Mouse (Mus musculus): ENCODE measurements at regions not wholly inside any gene's neighbourhood (a gene's known extent, or its start where the extent isn't known, plus 50 kb on each side); places are given as distances from the start of the nearest gene placed in this dataset.

- Histone ChIP-seq H3K36me3 (ENCODE audit: control insufficient read depth, insufficient read depth, low read length) (no peaks in the 10 kb centered on the region), H3K9ac (replicated peaks; ENCODE audit: low read depth, low read length) (no peak overlapping the region), H3K4me2 (ENCODE audit: low read depth, low read length) (no peak overlapping the region), H3K9me3 (ENCODE audit: control insufficient read depth, low read length) (no peaks in the 10 kb centered on the region), H3K27ac (ENCODE audit: low read depth, low read length) (no peak overlapping the region), H3K4me1 (ENCODE audit: control insufficient read depth, insufficient read depth, low read length) (no peaks in the 10 kb centered on the region), H3K4me3 (ENCODE audit: low read depth, low read length) (no peak overlapping the region), H3K27me3 (ENCODE audit: control insufficient read depth, insufficient read depth, low read length) (no peaks in the 10 kb centered on the region)
- ATAC-seq (ENCODE audit: low read depth): no peak
- 90% methylated on average over 6 of the region's 6 CpGs for WGBS
Observed at GRCm38 (mm10) chr6:17157270-17157669, 92.3 kb downstream of the Tes start.

- Histone ChIP-seq H3K36me3 (ENCODE audit: control insufficient read depth, insufficient read depth, low read length) (no peaks in the 10 kb centered on the region), H3K4me1 (ENCODE audit: control insufficient read depth, insufficient read depth, low read length) (no peaks in the 10 kb centered on the region; the same call in 1 of the 2 replicates), H3K4me2 (ENCODE audit: low read depth, low read length) (peak overlapping the region; percentile 26; the same call in 1 of the 2 replicates), H3K4me3 (ENCODE audit: low read depth, low read length) (no peak overlapping the region), H3K27ac (ENCODE audit: low read depth, low read length) (no peak overlapping the region; the same call in 1 of the 2 replicates), H3K27me3 (ENCODE audit: control insufficient read depth, insufficient read depth, low read length) (no peaks in the 10 kb centered on the region), H3K9ac (replicated peaks; ENCODE audit: low read depth, low read length) (0 out of 2 replicates have a peak overlapping the region, but pooled peaks have one; percentile 11), H3K9me3 (ENCODE audit: control insufficient read depth, low read length) (no peaks in the 10 kb centered on the region)
- WGBS: 48% methylated on average over 18 of the region's 18 CpGs
- ATAC-seq (ENCODE audit: low read depth): peak; percentile 52; the same call in 1 of the 2 replicates
Observed at GRCm38 (mm10) chr6:17169971-17170781, 105.2 kb downstream of the Tes start.

GRCm38 (mm10) chr6:17170782-17171272, 105.9 kb downstream of the Tes start:
- H3K9me3 ChIP-seq (ENCODE audit: control insufficient read depth, low read length): no peaks in the 10 kb centered on the region
- H3K36me3 ChIP-seq (ENCODE audit: control insufficient read depth, insufficient read depth, low read length): no peaks in the 10 kb centered on the region
- H3K4me1 ChIP-seq (ENCODE audit: control insufficient read depth, insufficient read depth, low read length): no peaks in the 10 kb centered on the region; the same call in 1 of the 2 replicates
- 0 out of 2 replicates have a peak, but pooled peaks have one; percentile 9 for ATAC-seq (ENCODE audit: low read depth)
- H3K9ac ChIP-seq (replicated peaks; ENCODE audit: low read depth, low read length): 0 out of 2 replicates have a peak overlapping the region, but pooled peaks have one; percentile 11
- no peaks in the 10 kb centered on the region for H3K27me3 ChIP-seq (ENCODE audit: control insufficient read depth, insufficient read depth, low read length)
- peak overlapping the region; percentile 29; the same call in 1 of the 2 replicates for H3K27ac ChIP-seq (ENCODE audit: low read depth, low read length)
- H3K4me2 ChIP-seq (ENCODE audit: low read depth, low read length): peak overlapping the region; percentile 26; the same call in 1 of the 2 replicates
- H3K4me3 ChIP-seq (ENCODE audit: low read depth, low read length): no peak overlapping the region
- WGBS: 42% methylated on average over 7 of the region's 7 CpGs

GRCm38 (mm10) chr6:17171273-17172011, 106.5 kb downstream of the Tes start:
- no peaks in the 10 kb centered on the region; the same call in 1 of the 2 replicates for H3K4me1 ChIP-seq (ENCODE audit: control insufficient read depth, insufficient read depth, low read length)
- no peaks in the 10 kb centered on the region for H3K27me3 ChIP-seq (ENCODE audit: control insufficient read depth, insufficient read depth, low read length)
- WGBS: 15% methylated on average over 17 of the region's 17 CpGs
- H3K36me3 ChIP-seq (ENCODE audit: control insufficient read depth, insufficient read depth, low read length): no peaks in the 10 kb centered on the region
- H3K27ac ChIP-seq (ENCODE audit: low read depth, low read length): peak overlapping the region; percentile 29; the same call in 1 of the 2 replicates
- peak; percentile 82 for ATAC-seq (ENCODE audit: low read depth)
- peak overlapping the region; percentile 11; the same call in 1 of the 2 replicates for H3K4me2 ChIP-seq (ENCODE audit: low read depth, low read length)
- H3K9me3 ChIP-seq (ENCODE audit: control insufficient read depth, low read length): no peaks in the 10 kb centered on the region
- no peak overlapping the region for H3K9ac ChIP-seq (replicated peaks; ENCODE audit: low read depth, low read length)
- H3K4me3 ChIP-seq (ENCODE audit: low read depth, low read length): no peak overlapping the region

- WGBS: 36% methylated on average over 1 of the region's 1 CpGs
- H3K4me2 ChIP-seq (ENCODE audit: low read depth, low read length): no peak overlapping the region
- H3K4me1 ChIP-seq (ENCODE audit: control insufficient read depth, insufficient read depth, low read length): no peaks in the 10 kb centered on the region; the same call in 1 of the 2 replicates
- H3K9me3 ChIP-seq (ENCODE audit: control insufficient read depth, low read length): no peaks in the 10 kb centered on the region
- no peak overlapping the region for H3K4me3 ChIP-seq (ENCODE audit: low read depth, low read length)
- no peak overlapping the region for H3K9ac ChIP-seq (replicated peaks; ENCODE audit: low read depth, low read length)
- no peaks in the 10 kb centered on the region for H3K27me3 ChIP-seq (ENCODE audit: control insufficient read depth, insufficient read depth, low read length)
- no peaks in the 10 kb centered on the region for H3K36me3 ChIP-seq (ENCODE audit: control insufficient read depth, insufficient read depth, low read length)
- no peak overlapping the region for H3K27ac ChIP-seq (ENCODE audit: low read depth, low read length)
- ATAC-seq (ENCODE audit: low read depth): peak; percentile 32; the same call in 1 of the 2 replicates
Observed at GRCm38 (mm10) chr6:17172050-17172449, 107.1 kb downstream of the Tes start.

DNA sequence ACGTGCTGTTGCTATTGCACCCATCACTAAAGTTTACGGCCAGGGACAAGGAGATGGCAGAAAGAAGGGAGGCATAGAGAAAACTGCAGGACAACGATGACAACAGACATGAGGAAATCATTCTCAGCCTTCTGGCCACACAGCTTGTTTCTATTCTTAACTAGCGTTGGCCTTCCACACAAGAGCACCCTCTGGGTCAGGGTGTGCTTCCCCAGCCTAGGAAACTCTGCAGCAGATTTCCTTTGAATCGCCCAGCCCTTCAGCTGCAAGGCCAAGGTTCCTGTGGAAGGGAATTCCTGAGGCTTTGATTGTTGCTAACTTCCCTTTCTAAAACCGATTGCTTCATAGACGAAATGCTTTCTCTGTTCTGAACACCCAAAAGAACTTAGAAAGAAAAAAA, 103.8 kb upstream of the Cav2 start:
- no peak overlapping the region for H3K9ac ChIP-seq (replicated peaks; ENCODE audit: low read depth, low read length)
- no peak overlapping the region for H3K4me3 ChIP-seq (ENCODE audit: low read depth, low read length)
- H3K4me2 ChIP-seq (ENCODE audit: low read depth, low read length): no peak overlapping the region
- no peak overlapping the region for H3K27ac ChIP-seq (ENCODE audit: low read depth, low read length)
- H3K36me3 ChIP-seq (ENCODE audit: control insufficient read depth, insufficient read depth, low read length): no peaks in the 10 kb centered on the region
- ATAC-seq (ENCODE audit: low read depth): no peak
- no peaks in the 10 kb centered on the region for H3K9me3 ChIP-seq (ENCODE audit: control insufficient read depth, low read length)
- H3K27me3 ChIP-seq (ENCODE audit: control insufficient read depth, insufficient read depth, low read length): no peaks in the 10 kb centered on the region
- 68% methylated on average over 7 of the region's 7 CpGs for WGBS
- H3K4me1 ChIP-seq (ENCODE audit: control insufficient read depth, insufficient read depth, low read length): no peaks in the 10 kb centered on the region

- no peaks in the 10 kb centered on the region for H3K36me3 ChIP-seq (ENCODE audit: control insufficient read depth, insufficient read depth, low read length)
- H3K9ac ChIP-seq (replicated peaks; ENCODE audit: low read depth, low read length): no peak overlapping the region
- H3K9me3 ChIP-seq (ENCODE audit: control insufficient read depth, low read length): no peaks in the 10 kb centered on the region
- WGBS: 18% methylated on average over 1 of the region's 1 CpGs
- no peak for ATAC-seq (ENCODE audit: low read depth)
- H3K4me1 ChIP-seq (ENCODE audit: control insufficient read depth, insufficient read depth, low read length): no peaks in the 10 kb centered on the region
- no peak overlapping the region for H3K4me3 ChIP-seq (ENCODE audit: low read depth, low read length)
- no peak overlapping the region for H3K27ac ChIP-seq (ENCODE audit: low read depth, low read length)
- no peak overlapping the region for H3K4me2 ChIP-seq (ENCODE audit: low read depth, low read length)
- no peaks in the 10 kb centered on the region for H3K27me3 ChIP-seq (ENCODE audit: control insufficient read depth, insufficient read depth, low read length)
Observed at GRCm38 (mm10) chr6:17179476-17179875, 101.5 kb upstream of the Cav2 start.

- no peak for ATAC-seq (ENCODE audit: low read depth)
- 63% methylated on average over 5 of the region's 5 CpGs for WGBS
Observed at GRCm38 (mm10) chr6:17186604-17187003, 94.4 kb upstream of the Cav2 start.

More at GRCm38 (mm10) chr6:17186604-17187003, 94.4 kb upstream of the Cav2 start:
- Histone ChIP-seq H3K27me3 (ENCODE audit: control insufficient read depth, insufficient read depth, low read length) (no peaks in the 10 kb centered on the region), H3K9ac (replicated peaks; ENCODE audit: low read depth, low read length) (no peak overlapping the region), H3K4me3 (ENCODE audit: low read depth, low read length) (no peak overlapping the region), H3K36me3 (ENCODE audit: control insufficient read depth, insufficient read depth, low read length) (no peaks in the 10 kb centered on the region), H3K27ac (ENCODE audit: low read depth, low read length) (no peak overlapping the region), H3K4me1 (ENCODE audit: control insufficient read depth, insufficient read depth, low read length) (no peaks in the 10 kb centered on the region), H3K9me3 (ENCODE audit: control insufficient read depth, low read length) (no peaks in the 10 kb centered on the region), H3K4me2 (ENCODE audit: low read depth, low read length) (no peak overlapping the region)

Measured in neural tube, embryonic 14.5 days (tissue).